Mouse (Mus musculus) cortical plate, adult 2 months (tissue): Measurements from ENCODE around the gene Ube2b.

Experiments
- CTCF ChIP-seq: fragments of 200-500 bp; IDR thresholded peaks from 2 replicates; pipeline ENCODE4 v1.5.1; 2011; ENCODE audit warnings: mild to moderate bottlenecking, control low read depth, low read length; ENCODE audit not compliant: insufficient read depth; ENCODE audit errors: extremely low read depth
- POLR2A ChIP-seq: fragments of 200-500 bp; IDR thresholded peaks from 2 replicates; pipeline ENCODE4 v1.6.1; 2011; ENCODE audit warnings: mild to moderate bottlenecking, low read length, control low read depth; ENCODE audit not compliant: insufficient read depth; ENCODE audit errors: extremely low read depth

DNA sequence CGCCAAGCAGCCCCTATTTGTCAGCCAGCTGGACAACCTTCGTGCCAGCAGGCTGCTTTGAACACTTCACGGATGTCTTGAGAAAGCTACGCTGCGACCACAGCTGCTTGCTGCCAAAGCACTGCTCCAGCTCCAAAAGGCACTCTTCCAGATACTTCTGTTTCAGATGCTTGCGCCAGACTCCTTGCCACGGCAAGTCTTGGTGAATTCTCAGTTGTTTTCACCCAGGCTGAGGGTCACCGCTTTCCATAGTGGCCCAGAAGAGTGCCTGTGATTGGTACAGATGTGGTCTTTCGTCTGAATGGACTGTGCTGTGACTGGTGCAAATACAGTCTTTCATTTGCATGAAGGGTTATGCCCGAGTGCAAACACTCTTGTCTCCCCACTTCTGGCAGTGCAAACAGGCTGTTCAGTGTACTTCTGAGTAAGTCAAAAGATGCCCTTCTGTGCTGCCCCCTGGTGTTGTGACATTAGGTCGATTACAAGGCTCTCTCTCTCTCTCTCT, 39.5 kb downstream of the Ube2b start:
- TF ChIP-seq POLR2A (no peak), CTCF (no peak)
